Mouse (Mus musculus): ENCODE results near the gene Mecom.

- TF ChIP-seq TAL1 (IDR thresholded peaks at IDR 0.05; ENCODE audit: low read length) = no peak
- no peak for TF ChIP-seq GATA1 (IDR thresholded peaks at IDR 0.05; ENCODE audit: low read length)
These were observed 300.6 kb downstream of the Mecom start for GRCm38 (mm10) chr3:30247256-30247655.
